Mouse (Mus musculus) CH12.LX (cell line): ENCODE measurements around the gene Thumpd3. TPM values are rescaled to one million over a fixed set of nuclear protein-coding genes. Genes with fewer than 3 reads are reported as not detected.
A peak's percentile ranks its signal among the peaks of the same experiment; 100 is the strongest.

Experiments
- DNase-seq: peaks from one replicate; pipeline ENCODE4 v3.0.0-alpha.2; 2013; ENCODE audit errors: extremely low read depth
- H3K27ac ChIP-seq: 2 replicates; pipeline ENCODE4 v1.5.1; 2012; ENCODE audit warnings: low read depth, mild to moderate bottlenecking, control low read depth, moderate library complexity; ENCODE audit not compliant: insufficient read depth
- H3K27me3 ChIP-seq: replicated peaks from 2 replicates; pipeline ENCODE3; 2012; ENCODE audit warnings: inconsistent platforms
- H3K36me3 ChIP-seq, 2 experiments: replicated peaks in 1 of 2; 2 replicates each; pipeline versions ENCODE3 to v1.6.1; 2012; ENCODE audit warnings: inconsistent platforms in 1 of 2, low read length in 1 of 2, mild to moderate bottlenecking in 1 of 2, mixed read lengths in 1 of 2, moderate library complexity in 1 of 2; ENCODE audit not compliant: control insufficient read depth in 1 of 2, insufficient read depth in 1 of 2
- H3K4me1 ChIP-seq, 2 experiments: 2 replicates each; pipeline ENCODE4 v1.6.1; 2012; ENCODE audit warnings: inconsistent platforms in 1 of 2, moderate library complexity in 1 of 2; ENCODE audit not compliant: insufficient read depth in 2 of 2, control insufficient read depth in 1 of 2
- H3K4me2 ChIP-seq: 2 replicates; pipeline ENCODE4 v1.6.1; 2012; ENCODE audit warnings: low read depth, mild to moderate bottlenecking, control low read depth; ENCODE audit not compliant: poor library complexity, insufficient read depth, severe bottlenecking
- H3K4me3 ChIP-seq, 3 experiments: fragments of 150-350 bp in 1 of 3; sonication (generic) in 1 of 3; replicated peaks in 1 of 3; 2 replicates each; pipeline versions ENCODE3 to v1.5.1; 2011 to 2012; ENCODE audit warnings: low read depth in 2 of 3, low read length in 2 of 3, mild to moderate bottlenecking in 2 of 3, moderate library complexity in 2 of 3, control low read depth in 1 of 3, improper control_type of control experiment in 1 of 3, inconsistent platforms in 1 of 3, mixed read lengths in 1 of 3; ENCODE audit not compliant: poor library complexity in 1 of 3
- H3K79me2 ChIP-seq: replicated peaks from 2 replicates; pipeline ENCODE4 v1.6.1; 2012; ENCODE audit warnings: mild to moderate bottlenecking, moderate library complexity; ENCODE audit not compliant: control insufficient read depth, poor library complexity, insufficient read depth, severe bottlenecking; ENCODE audit errors: extremely low read depth
- H3K9ac ChIP-seq: 2 replicates; pipeline ENCODE4 v1.6.1; 2012; ENCODE audit warnings: low read depth, mild to moderate bottlenecking, control low read depth, moderate library complexity; ENCODE audit not compliant: insufficient read depth
- H3K9me3 ChIP-seq: replicated peaks from 2 replicates; pipeline ENCODE3; 2012; ENCODE audit warnings: low read length, inconsistent platforms, mixed read lengths
- BHLHE40 ChIP-seq: IDR thresholded peaks from 2 replicates; pipeline ENCODE4 v1.6.1; 2011; ENCODE audit warnings: mild to moderate bottlenecking, low read depth, low read length, improper control_type of control experiment
- CHD1 ChIP-seq: IDR thresholded peaks from 2 replicates; pipeline ENCODE4 v1.6.1; 2012; ENCODE audit warnings: low read depth, low read length, improper control_type of control experiment, inconsistent platforms
- ELF1 ChIP-seq: IDR thresholded peaks from 2 replicates; pipeline ENCODE4 v1.6.1; 2014; ENCODE audit warnings: low read depth, mild to moderate bottlenecking, inconsistent platforms, low read length, improper control_type of control experiment
- EP300 ChIP-seq: IDR thresholded peaks from 2 replicates; pipeline ENCODE4 v1.6.1; 2011; ENCODE audit warnings: low read length, improper control_type of control experiment
- GABPA ChIP-seq: IDR thresholded peaks from 2 replicates; pipeline ENCODE4 v1.6.1; 2012; ENCODE audit warnings: low read depth, low read length, improper control_type of control experiment, inconsistent platforms; ENCODE audit not compliant: insufficient replicate concordance
- HCFC1 ChIP-seq: IDR thresholded peaks from 2 replicates; pipeline ENCODE4 v1.6.1; 2012; ENCODE audit warnings: low read depth, mild to moderate bottlenecking, inconsistent platforms, low read length, improper control_type of control experiment
- IRF4 ChIP-seq: IDR thresholded peaks from 2 replicates; pipeline ENCODE4 v1.6.1; 2014; ENCODE audit warnings: low read depth, mild to moderate bottlenecking, inconsistent platforms, low read length, improper control_type of control experiment
- JUN ChIP-seq: IDR thresholded peaks from 2 replicates; pipeline ENCODE4 v1.6.1; 2011; ENCODE audit warnings: low read depth, mild to moderate bottlenecking, low read length, improper control_type of control experiment, moderate library complexity; ENCODE audit not compliant: insufficient read depth
- JUND ChIP-seq: conservative IDR thresholded peaks from 2 replicates; pipeline ENCODE4 v1.6.1; 2011; ENCODE audit warnings: low read depth, low read length, improper control_type of control experiment
- MAFK ChIP-seq: IDR thresholded peaks from 2 replicates; pipeline ENCODE4 v1.6.1; 2011; ENCODE audit warnings: low read length, improper control_type of control experiment; ENCODE audit not compliant: insufficient replicate concordance
- MAX ChIP-seq: IDR thresholded peaks from 2 replicates; pipeline ENCODE4 v1.6.1; 2011; ENCODE audit warnings: low read length, improper control_type of control experiment
- MAZ ChIP-seq: IDR thresholded peaks from 2 replicates; pipeline ENCODE4 v1.6.1; 2012; ENCODE audit warnings: low read depth, mild to moderate bottlenecking, inconsistent platforms, low read length, improper control_type of control experiment, moderate library complexity
- MEF2A ChIP-seq: IDR thresholded peaks from 2 replicates; pipeline ENCODE4 v1.6.1; 2014; ENCODE audit warnings: low read depth, mild to moderate bottlenecking, inconsistent platforms, low read length, improper control_type of control experiment, borderline replicate concordance
- MYC ChIP-seq: IDR thresholded peaks from 2 replicates; pipeline ENCODE4 v1.6.1; 2011; ENCODE audit warnings: low read depth, mild to moderate bottlenecking, improper control_type of control experiment, low read length
- NELFE ChIP-seq: IDR thresholded peaks from 2 replicates; pipeline ENCODE4 v1.6.1; 2011; ENCODE audit warnings: low read depth, low read length, improper control_type of control experiment
- POLR2AphosphoS2 ChIP-seq: IDR thresholded peaks from 2 replicates; pipeline ENCODE4 v1.6.1; 2011; ENCODE audit warnings: low read depth, low read length, improper control_type of control experiment
- RCOR1 ChIP-seq: conservative IDR thresholded peaks from 2 replicates; pipeline ENCODE4 v1.6.1; 2012; ENCODE audit warnings: low read depth, mild to moderate bottlenecking, inconsistent platforms, low read length, improper control_type of control experiment
- SIN3A ChIP-seq: IDR thresholded peaks from 2 replicates; pipeline ENCODE4 v1.6.1; 2012; ENCODE audit warnings: low read length, improper control_type of control experiment, inconsistent platforms
- SMC3 ChIP-seq: IDR thresholded peaks from 2 replicates; pipeline ENCODE4 v1.6.1; 2011; ENCODE audit warnings: low read depth, low read length, improper control_type of control experiment
- TBP ChIP-seq: conservative IDR thresholded peaks from 2 replicates; pipeline ENCODE4 v1.6.1; 2011; ENCODE audit warnings: low read depth, low read length, improper control_type of control experiment
- dilution Hi-C: fragments of 300-500 bp; cut with MboI; formaldehyde crosslinking; loops from 2 replicates; pipeline ENCODE4 v1.14.3; 2020; ENCODE audit warnings: low sequenced_read_pairs; ENCODE audit not compliant: extremely low pct_unique_long_range_greater_than_20kb, extremely low pct_ligation_motif_present
- in situ Hi-C: fragments of 300-500 bp; cut with MboI; formaldehyde crosslinking; loops from 3 replicates; pipeline ENCODE4 v1.14.3; 2019; ENCODE audit warnings: low sequenced_read_pairs, low pct_ligation_motif_present, low pct_unique_long_range_greater_than_20kb, mixed read lengths
- polyA plus RNA-seq: library from polyadenylated mRNA; unstranded; fragments of >175 nt; gene quantifications from 2 replicates; pipeline ENCODE4 v1.2.1, GENCODE M21; 2012; ENCODE audit warnings: low read depth; ENCODE audit not compliant: insufficient read length
- total RNA-seq, 2 experiments: library from RNA; depleted of rRNA; stranded (reverse); fragments of 300-350 nt in 1 of 2; fragments of >200 nt in 1 of 2; gene quantifications; 2 replicates each; pipeline ENCODE4 v1.2.3; 2012 to 2014

Thumpd3 gene
- total and polyA plus RNA-seq, 3 experiments, result 37.1 to 78.1 (median 69.3) TPM

DNA sequence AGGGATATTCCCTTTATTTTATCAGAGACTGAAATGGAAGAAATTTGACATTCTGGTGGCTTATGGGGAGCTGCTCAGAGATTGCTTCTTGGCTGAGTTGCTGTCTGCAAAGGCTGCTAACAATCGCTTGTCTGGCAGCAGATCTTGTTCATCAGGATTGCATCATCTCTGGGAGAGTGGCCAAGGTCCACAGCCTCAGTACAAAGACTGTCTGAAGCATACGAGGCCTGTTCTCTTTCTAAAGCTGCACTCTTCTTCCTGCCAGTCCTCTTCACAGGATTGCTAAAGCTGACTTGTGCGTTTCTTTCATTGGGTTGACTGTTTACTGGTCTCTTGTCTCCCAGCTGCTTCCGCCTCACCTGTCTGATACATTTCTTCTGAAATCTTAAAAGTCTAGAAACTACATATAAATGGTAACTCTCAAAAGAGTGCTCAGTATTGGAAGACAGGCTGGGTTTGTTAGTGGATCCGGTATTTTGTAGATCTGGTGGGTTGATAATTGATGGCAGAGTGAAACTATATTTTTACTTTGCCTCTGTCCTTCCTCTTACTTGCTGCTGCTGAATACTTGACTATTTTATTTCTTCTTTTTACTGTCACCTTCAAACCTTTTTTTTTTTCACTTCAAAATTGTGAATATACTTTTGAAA lies 53.7 kb downstream of the Thumpd3 start:
- peak overlapping the region in 2 of 3 experiments; percentile 0 to 24 for H3K4me3 ChIP-seq
- peaks cover 66% of the 10 kb centered on the region for H3K79me2 ChIP-seq
- peak; percentile 64 for DNase-seq
- H3K9me3 ChIP-seq, result no peaks in the 10 kb centered on the region
- in situ Hi-C loops (no loop called here), dilution Hi-C loops (no loop called here)
- peaks cover 4 to 5% of the 10 kb centered on the region in 2 experiments for H3K36me3 ChIP-seq
- H3K4me1 ChIP-seq, result peaks cover 0 to 84% of the 10 kb centered on the region in 2 experiments; a peak in 2 of 4 replicates
- H3K27me3 ChIP-seq, result no peaks in the 10 kb centered on the region
- TF ChIP-seq MYC, result 0 out of 2 replicates have a peak, but pooled peaks have one; percentile 42
- peak; percentile 77; the same call in 1 of the 2 replicates for TF ChIP-seq TBP
- TF ChIP-seq NELFE, result 0 out of 2 replicates have a peak, but pooled peaks have one; percentile 28
- TF ChIP-seq IRF4, result 0 out of 2 replicates have a peak, but pooled peaks have one; percentile 32
- TF ChIP-seq MAZ, result 0 out of 2 replicates have a peak, but pooled peaks have one; percentile 37
- TF ChIP-seq GABPA, result no peak
- TF ChIP-seq RCOR1, result 0 out of 2 replicates have a peak, but pooled peaks have one; percentile 21
- TF ChIP-seq POLR2AphosphoS2, result no peak
- TF ChIP-seq MAX, result peak; percentile 51; the same call in 1 of the 2 replicates
- TF ChIP-seq HCFC1, result no peak; the same call in 1 of the 2 replicates
- TF ChIP-seq JUN, result 0 out of 2 replicates have a peak, but pooled peaks have one; percentile 2
- TF ChIP-seq SIN3A, result peak; percentile 53; the same call in 1 of the 2 replicates
- 0 out of 2 replicates have a peak, but pooled peaks have one; percentile 26 for TF ChIP-seq ELF1
- no peak for TF ChIP-seq MEF2A
- 0 out of 2 replicates have a peak, but pooled peaks have one; percentile 42 for TF ChIP-seq EP300
- peak overlapping the region; percentile 94 for H3K27ac ChIP-seq
- peak overlapping the region; percentile 94 for H3K9ac ChIP-seq
- peak overlapping the region; percentile 59; the same call in 1 of the 2 replicates for H3K4me2 ChIP-seq

DNA sequence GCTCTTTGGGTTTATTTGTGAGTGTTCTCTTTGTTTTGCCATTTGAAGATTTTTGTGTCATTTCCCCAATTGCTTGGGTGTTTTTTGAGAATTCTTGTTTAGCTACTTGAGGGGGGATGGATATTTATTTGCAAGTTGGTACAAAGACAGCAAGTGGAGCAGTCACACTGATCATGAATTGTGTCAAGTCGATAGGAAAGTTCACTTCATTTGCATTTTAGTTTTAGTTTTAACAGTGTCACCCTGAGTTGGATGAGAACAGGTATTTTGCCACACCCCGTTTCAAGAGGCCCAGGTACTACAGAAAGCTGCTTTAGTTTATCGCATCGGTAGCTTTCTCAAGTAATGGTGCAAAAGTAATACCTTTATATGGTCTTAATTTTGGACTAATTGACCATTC lies 56.5 kb downstream of the Thumpd3 start:
- dilution Hi-C loops, result no loop called here

More for the DNA sequence above, 56.5 kb downstream of the Thumpd3 start:
- TF ChIP-seq IRF4 (peak; percentile 43), SMC3 (no peak), EP300 (peak; percentile 7; the same call in 1 of the 2 replicates), BHLHE40 (no peak), CHD1 (no peak), MYC (0 out of 2 replicates have a peak, but pooled peaks have one; percentile 3), JUND (no peak), ELF1 (no peak), MAFK (no peak)
- Histone ChIP-seq H3K27ac (peak overlapping the region; percentile 60; the same call in 1 of the 2 replicates), H3K4me2 (peak overlapping the region; percentile 56; the same call in 1 of the 2 replicates), H3K4me3 (no peak overlapping the region), H3K9me3 (no peaks in the 10 kb centered on the region), H3K27me3 (no peaks in the 10 kb centered on the region), H3K36me3 (peaks cover 6 to 28% of the 10 kb centered on the region in 2 experiments), H3K79me2 (peaks cover 64% of the 10 kb centered on the region), H3K9ac (no peak overlapping the region), H3K4me1 (peaks cover 0 to 74% of the 10 kb centered on the region in 2 experiments; a peak in 2 of 4 replicates)
- peak; percentile 63 for DNase-seq
- in situ Hi-C loops, result no loop called here
